Mouse (Mus musculus) megakaryocyte, embryonic 14.5 days (primary cell): ENCODE measurements around the gene Lgals3bp. TPM values are rescaled to one million over a fixed set of nuclear protein-coding genes. Genes with fewer than 3 reads are reported as not detected.
"Not testable (repeated sequence)": the region's sequence is repeated elsewhere in the genome, so short reads cannot be mapped to it uniquely, and the experiment has no call there.

ENCODE experiments used
- H3K27me3 ChIP-seq: replicated peaks from 2 replicates; pipeline ENCODE3; 2012; ENCODE audit warnings: inconsistent platforms
- H3K36me3 ChIP-seq: replicated peaks from 2 replicates; pipeline ENCODE3; 2012; ENCODE audit warnings: low read length, inconsistent platforms, mixed read lengths
- H3K4me1 ChIP-seq: 2 replicates; pipeline ENCODE4 v1.6.1; 2012; ENCODE audit warnings: inconsistent platforms
- H3K4me3 ChIP-seq: replicated peaks from 2 replicates; pipeline ENCODE3; 2012; ENCODE audit warnings: moderate library complexity, mild to moderate bottlenecking, inconsistent platforms
- H3K9me3 ChIP-seq: 2 replicates; pipeline ENCODE4 v1.6.1; 2012; ENCODE audit warnings: inconsistent platforms
- FLI1 ChIP-seq: IDR thresholded peaks from 2 replicates; pipeline ENCODE4 v1.6.1; 2012; ENCODE audit warnings: low read length, inconsistent platforms, mixed read lengths
- GATA1 ChIP-seq: IDR thresholded peaks from 3 replicates; pipeline ENCODE4 v1.6.1; 2012; ENCODE audit warnings: mixed read lengths, low read length, inconsistent platforms, borderline replicate concordance
- polyA plus RNA-seq: library from polyadenylated mRNA; stranded (reverse); fragments of >175 nt; gene quantifications from 2 replicates; pipeline ENCODE4 v1.2.3, GENCODE M21; 2012; ENCODE audit warnings: low replicate concordance; ENCODE audit not compliant: insufficient read depth

Lgals3bp gene
- polyA plus RNA-seq, 1 experiment = 224 TPM

- Histone ChIP-seq H3K4me1 (peaks cover 85% of the 10 kb centered on the region), H3K4me3 (no peak overlapping the region), H3K9me3 (no peaks in the 10 kb centered on the region), H3K36me3 (peaks cover 64% of the 10 kb centered on the region), H3K27me3 (no peaks in the 10 kb centered on the region)
- TF ChIP-seq FLI1 (no peak), GATA1 (no peak)
Measured at GRCm38 (mm10) chr11:118403183-118403582, 1.3 kb upstream of the Lgals3bp start.

- Histone ChIP-seq H3K27me3 (no peaks in the 10 kb centered on the region), H3K4me1 (peaks cover 88% of the 10 kb centered on the region), H3K4me3 (peak overlapping the region; percentile 95), H3K36me3 (peaks cover 64% of the 10 kb centered on the region), H3K9me3 (peaks cover 5% of the 10 kb centered on the region)
- TF ChIP-seq FLI1 = no peak
- no peak for TF ChIP-seq GATA1
Measured at GRCm38 (mm10) chr11:118401195-118401594, 697 bp downstream of the Lgals3bp start.

GRCm38 (mm10) chr11:118400566-118400936 is 1.3 kb downstream of the Lgals3bp start:
- Histone ChIP-seq H3K4me1 (peaks cover 86% of the 10 kb centered on the region), H3K4me3 (peak overlapping the region; percentile 95), H3K9me3 (peaks cover 11% of the 10 kb centered on the region), H3K27me3 (no peaks in the 10 kb centered on the region), H3K36me3 (peaks cover 64% of the 10 kb centered on the region)
- TF ChIP-seq GATA1 (peak; percentile 60; the same call in 1 of the 3 replicates), FLI1 (no peak)

GRCm38 (mm10) chr11:118399891-118400565 is 1.9 kb downstream of the Lgals3bp start:
- TF ChIP-seq GATA1 = no peak
- TF ChIP-seq FLI1 = no peak
- H3K27me3 ChIP-seq = no peaks in the 10 kb centered on the region
- peak overlapping the region; percentile 95 for H3K4me3 ChIP-seq
- peaks cover 84% of the 10 kb centered on the region for H3K4me1 ChIP-seq
- H3K36me3 ChIP-seq = peaks cover 64% of the 10 kb centered on the region
- peaks cover 11% of the 10 kb centered on the region for H3K9me3 ChIP-seq

GRCm38 (mm10) chr11:118397806-118398530 is 3.9 kb downstream of the Lgals3bp start:
- Histone ChIP-seq H3K4me3 (peak overlapping the region; percentile 4), H3K4me1 (peaks cover 63% of the 10 kb centered on the region), H3K36me3 (peaks cover 72% of the 10 kb centered on the region), H3K27me3 (no peaks in the 10 kb centered on the region), H3K9me3 (peaks cover 11% of the 10 kb centered on the region)
- TF ChIP-seq GATA1 = no peak
- TF ChIP-seq FLI1 = no peak

- Histone ChIP-seq H3K4me3 (no peak overlapping the region), H3K9me3 (peaks cover 12% of the 10 kb centered on the region), H3K36me3 (peaks cover 92% of the 10 kb centered on the region), H3K4me1 (peaks cover 29% of the 10 kb centered on the region), H3K27me3 (no peaks in the 10 kb centered on the region)
- TF ChIP-seq FLI1 = no peak
- TF ChIP-seq GATA1 = no peak
Measured at GRCm38 (mm10) chr11:118394538-118394937, 7.4 kb downstream of the Lgals3bp start.

GRCm38 (mm10) chr11:118393991-118394390 is 7.9 kb downstream of the Lgals3bp start:
- Histone ChIP-seq H3K9me3 (peaks cover 17% of the 10 kb centered on the region), H3K27me3 (no peaks in the 10 kb centered on the region), H3K36me3 (peaks cover 87% of the 10 kb centered on the region), H3K4me1 (peaks cover 26% of the 10 kb centered on the region), H3K4me3 (no peak overlapping the region)
- TF ChIP-seq FLI1 = no peak
- TF ChIP-seq GATA1 = no peak

GRCm38 (mm10) chr11:118387816-118388215 is 14.1 kb downstream of the Lgals3bp start:
- H3K4me3 ChIP-seq, H3K9me3 ChIP-seq, H3K27me3 ChIP-seq, H3K4me1 ChIP-seq: not testable (repeated sequence)
- peaks cover 25% of the 10 kb centered on the region for H3K36me3 ChIP-seq

GRCm38 (mm10) chr11:118379251-118380009 is 22.5 kb downstream of the Lgals3bp start:
- peaks cover 36% of the 10 kb centered on the region for H3K27me3 ChIP-seq
- H3K9me3 ChIP-seq = peaks cover 7% of the 10 kb centered on the region
- no peaks in the 10 kb centered on the region for H3K36me3 ChIP-seq
- H3K4me1 ChIP-seq = peaks cover 16% of the 10 kb centered on the region
- H3K4me3 ChIP-seq = no peak overlapping the region
- TF ChIP-seq GATA1 = no peak
- no peak for TF ChIP-seq FLI1

GRCm38 (mm10) chr11:118378656-118379055 is 23.2 kb downstream of the Lgals3bp start:
- Histone ChIP-seq H3K4me3 (no peak overlapping the region), H3K36me3 (no peaks in the 10 kb centered on the region), H3K9me3 (peaks cover 7% of the 10 kb centered on the region), H3K27me3 (peaks cover 43% of the 10 kb centered on the region), H3K4me1 (peaks cover 16% of the 10 kb centered on the region)
- TF ChIP-seq GATA1 (no peak), FLI1 (no peak)

GRCm38 (mm10) chr11:118376323-118376722 is 25.6 kb downstream of the Lgals3bp start:
- Histone ChIP-seq H3K4me1 (peaks cover 16% of the 10 kb centered on the region), H3K27me3 (peaks cover 59% of the 10 kb centered on the region)
- H3K4me3 ChIP-seq, H3K36me3 ChIP-seq, H3K9me3 ChIP-seq: not testable (repeated sequence)
